Mouse (Mus musculus): Measurements from ENCODE around the gene Majin.

DNA sequence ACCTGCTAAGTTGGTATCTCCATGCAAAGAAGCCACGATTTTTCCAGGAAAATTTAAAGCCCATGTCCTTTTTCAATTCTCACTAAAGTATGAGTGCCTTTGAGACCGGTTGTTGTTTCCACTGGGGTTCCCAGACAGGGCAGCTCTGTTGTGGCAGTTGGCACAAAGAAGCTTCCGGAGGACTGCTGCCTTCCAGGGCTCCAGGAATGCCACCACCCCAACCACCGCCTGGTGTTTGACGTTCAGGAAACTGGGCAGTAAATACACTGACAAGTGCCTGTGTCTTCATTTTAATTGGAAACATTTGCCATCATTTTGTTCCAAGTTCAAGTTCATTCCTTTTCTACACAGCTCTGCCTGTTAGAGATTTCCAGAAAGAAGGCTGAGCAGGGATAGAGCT, 22.5 kb downstream of the Majin start:
- TF ChIP-seq CTCF (IDR thresholded peaks at IDR 0.05; ENCODE audit: low read depth) (no peak), EP300 (optimal IDR thresholded peaks at IDR 0.05) (no peak)

Data from stomach, postnatal 0 days (tissue).